Mouse (Mus musculus) spleen, postnatal 4 days (tissue): Measurements from ENCODE around the gene Pde3a.

Experiments
- DNase-seq, 2 experiments: peaks; one replicate each; pipeline ENCODE4 v3.0.0; 2022; ENCODE audit warnings: low spot score in 2 of 2

Pde3a gene

DNA sequence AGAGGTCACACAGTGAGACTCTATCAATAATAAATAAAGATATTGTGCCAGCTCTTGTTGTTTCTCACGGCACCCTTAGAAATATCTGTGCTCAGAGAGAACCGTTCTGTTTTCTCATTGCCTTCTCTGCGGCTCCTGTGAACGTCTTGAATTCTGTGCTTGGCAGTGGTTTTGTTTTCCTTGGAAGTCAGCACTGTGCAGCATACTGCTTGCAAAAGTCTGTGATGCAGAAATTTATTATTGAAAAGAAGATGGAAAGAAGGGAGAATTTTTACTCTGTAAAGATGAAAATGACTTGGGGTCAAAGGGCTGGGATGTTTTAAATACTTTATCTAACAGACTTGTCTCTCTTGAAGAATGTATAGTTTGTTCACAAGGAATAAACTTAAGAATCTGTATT is 150.3 kb downstream of the Pde3a start:
- DNase-seq: no peak

DNA sequence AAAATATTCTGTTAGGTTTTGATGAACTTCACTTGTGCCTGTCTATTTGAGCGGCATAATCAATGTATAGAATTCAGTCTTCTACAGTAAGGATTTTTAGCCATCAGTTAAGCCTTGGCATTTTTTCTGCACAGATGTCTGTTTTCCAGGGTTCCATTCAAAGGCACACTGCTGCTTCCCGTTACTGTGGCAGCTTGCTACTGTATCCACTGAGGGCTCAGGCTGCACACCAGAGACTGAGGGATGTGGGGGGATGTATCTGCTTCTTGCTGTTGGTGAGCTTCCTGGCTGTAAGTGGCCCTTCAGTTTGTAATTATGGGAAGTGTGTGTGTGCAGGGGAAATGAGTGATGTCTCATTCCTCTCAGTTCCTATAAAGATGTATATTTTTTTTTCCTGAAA is 154.9 kb downstream of the Pde3a start:
- DNase-seq: no peak

DNA sequence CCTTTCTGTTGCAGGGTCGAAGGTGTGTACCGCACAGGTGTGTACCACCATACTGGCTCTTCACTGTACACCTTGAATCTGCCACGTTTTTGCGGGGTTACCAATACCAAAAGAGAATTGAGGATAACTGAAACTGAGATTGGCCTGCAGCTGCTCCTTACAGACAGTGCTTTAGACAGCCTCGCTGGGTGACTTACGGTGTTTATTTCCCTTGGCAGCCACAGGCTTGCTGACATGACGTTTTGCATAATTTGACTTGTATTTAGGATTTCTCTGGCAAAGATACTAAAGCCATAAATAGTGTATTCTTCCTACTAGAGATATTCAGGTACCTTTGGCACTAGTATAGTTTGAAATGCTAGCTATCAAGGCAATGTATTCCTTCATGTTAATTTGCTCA is 155.6 kb downstream of the Pde3a start:
- no peak for DNase-seq

DNA sequence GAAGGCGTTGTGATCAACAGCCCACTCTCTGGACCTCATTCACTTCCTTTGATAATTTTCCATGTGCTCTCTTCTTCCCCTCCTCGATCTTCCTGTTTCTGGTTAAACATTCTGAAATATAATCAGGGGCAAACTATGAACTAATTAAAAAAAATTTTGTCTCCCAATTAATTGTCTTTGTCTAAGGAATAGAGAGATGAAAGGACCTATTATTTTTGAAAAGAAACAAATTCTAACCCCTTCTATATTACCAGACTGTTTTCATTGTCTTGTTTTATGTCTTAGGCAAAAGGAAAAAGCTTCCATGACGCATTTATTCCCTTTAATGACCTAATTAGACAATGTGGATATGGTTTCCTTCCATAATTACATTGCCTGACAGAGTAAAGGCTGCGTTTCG is 156.4 kb downstream of the Pde3a start:
- no peak for DNase-seq

DNA sequence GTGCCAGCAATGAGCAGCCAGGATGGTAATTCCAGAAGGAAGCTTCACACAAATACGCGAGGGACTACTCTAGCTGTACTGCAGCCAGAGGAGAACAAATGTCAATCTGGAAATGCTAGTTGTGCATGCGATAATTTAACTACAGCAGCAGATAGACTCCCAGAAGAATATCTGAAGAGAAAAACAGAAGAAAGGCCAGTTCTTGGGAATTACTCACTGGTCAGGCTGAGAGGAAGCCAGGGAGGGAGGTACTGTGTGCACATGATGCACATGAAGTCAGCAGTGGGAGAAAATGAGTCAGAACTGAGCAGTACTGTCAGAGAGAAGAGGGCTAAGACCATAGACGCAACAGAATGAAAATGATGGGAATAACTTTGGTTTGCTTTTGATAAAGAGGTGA is 159.7 kb downstream of the Pde3a start:
- DNase-seq: no peak

DNA sequence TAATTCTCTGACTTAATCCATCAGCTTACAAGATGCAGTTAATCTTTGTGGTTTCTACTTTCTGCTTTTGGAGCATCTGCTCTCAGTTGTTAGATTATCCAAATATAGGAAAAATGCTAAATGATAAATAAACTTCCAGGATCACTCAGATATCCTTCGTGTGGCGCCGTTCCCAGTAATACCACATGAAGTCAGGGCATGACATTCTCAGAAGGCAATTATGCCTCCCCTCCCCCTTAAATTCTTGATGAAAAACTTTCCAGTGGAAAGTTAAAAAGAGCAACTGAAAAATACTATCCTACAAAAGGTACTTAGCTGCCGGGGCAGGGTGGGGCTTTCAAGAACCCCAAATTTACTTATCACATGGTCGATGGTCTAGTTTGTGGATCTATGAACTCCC is 161.8 kb downstream of the Pde3a start:
- DNase-seq: no peak

DNA sequence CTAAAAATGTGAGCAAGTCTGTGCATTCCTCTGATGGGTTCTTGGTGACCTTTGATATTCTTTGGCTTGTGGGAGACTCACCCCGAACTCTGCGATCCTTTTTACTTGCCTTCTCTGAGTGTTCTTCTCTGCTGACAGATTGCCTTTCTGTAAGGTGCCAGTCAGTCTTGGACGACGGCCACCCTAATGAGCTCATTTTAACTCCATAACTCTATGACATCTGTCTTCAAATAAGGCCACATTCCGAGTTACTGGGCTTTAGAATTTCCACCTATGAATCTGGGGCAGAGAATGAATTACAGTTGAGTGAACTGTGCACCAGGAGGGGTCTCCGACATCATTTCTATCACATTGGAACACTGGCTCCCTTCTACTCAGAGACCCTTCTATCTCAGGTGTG is 176.0 kb downstream of the Pde3a start:
- DNase-seq: no peak

DNA sequence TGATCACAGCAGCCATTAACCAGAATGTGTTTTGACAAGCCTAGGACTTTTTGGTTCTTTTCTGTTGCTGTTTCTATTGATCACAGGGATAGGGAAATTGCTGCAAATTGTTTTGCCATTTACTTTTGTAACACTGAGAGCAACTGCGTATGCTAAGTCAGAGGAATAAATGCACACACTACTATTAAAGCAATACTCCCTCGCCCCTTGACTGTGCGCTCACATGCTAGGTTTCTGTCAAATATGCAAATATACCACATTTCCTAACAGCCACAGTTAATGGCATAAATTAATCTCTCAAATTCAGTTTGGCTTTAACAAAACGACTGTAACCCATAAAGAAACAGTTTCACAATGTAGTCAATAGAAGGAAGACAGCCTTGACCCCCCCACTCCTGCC is 179.5 kb downstream of the Pde3a start:
- no peak for DNase-seq

DNA sequence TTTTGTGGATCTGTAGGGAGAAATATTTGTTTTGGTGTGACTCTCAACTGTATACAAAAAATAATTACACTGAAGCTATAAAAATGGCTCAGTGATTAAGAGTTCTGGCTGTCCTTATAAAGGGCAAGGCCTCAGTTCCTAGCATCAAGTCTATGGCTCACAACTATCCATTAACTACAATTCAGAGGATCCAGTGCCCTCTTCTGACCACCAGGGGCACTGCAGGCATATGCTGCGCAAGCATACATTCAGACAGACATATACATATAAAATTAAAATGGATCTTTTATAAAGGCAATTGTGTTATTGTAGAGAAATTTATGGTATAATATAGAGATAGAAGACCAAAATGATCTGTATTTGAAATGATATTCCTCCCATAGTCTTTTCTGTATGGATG is 181.1 kb downstream of the Pde3a start:
- no peak for DNase-seq

DNA sequence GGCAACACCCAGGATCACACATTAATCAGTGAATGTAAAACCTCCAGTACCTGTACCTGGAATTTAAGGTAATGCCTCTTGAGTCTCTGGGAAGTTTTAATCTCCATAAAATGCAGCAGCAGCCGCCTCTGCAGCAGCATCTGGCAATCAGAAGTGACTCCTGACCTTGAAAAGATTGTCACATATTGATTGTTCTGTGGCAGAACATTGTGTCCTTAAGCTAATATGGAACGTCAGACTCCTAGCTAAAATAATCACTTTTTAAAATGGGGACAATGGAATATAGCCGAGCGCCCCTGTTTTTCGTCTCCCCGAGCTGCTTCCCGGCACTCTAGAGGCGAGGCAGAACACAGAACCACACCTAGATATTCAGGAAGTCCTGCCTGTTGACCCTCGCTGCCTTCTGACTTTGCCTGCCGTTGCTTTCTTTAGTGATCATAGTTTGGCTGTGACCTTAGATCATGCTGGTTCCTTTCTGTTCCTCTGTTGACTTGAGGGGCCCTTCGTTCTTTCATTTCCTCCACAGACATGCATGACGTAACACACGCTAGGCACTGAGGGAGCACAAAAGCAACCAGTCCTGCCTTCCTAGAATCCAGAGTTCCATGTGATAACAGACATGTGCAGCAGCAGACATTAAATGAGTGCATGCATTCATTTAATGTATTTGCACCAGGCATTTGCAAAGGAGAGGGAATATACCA is 183.4 kb downstream of the Pde3a start:
- no peak for DNase-seq

DNA sequence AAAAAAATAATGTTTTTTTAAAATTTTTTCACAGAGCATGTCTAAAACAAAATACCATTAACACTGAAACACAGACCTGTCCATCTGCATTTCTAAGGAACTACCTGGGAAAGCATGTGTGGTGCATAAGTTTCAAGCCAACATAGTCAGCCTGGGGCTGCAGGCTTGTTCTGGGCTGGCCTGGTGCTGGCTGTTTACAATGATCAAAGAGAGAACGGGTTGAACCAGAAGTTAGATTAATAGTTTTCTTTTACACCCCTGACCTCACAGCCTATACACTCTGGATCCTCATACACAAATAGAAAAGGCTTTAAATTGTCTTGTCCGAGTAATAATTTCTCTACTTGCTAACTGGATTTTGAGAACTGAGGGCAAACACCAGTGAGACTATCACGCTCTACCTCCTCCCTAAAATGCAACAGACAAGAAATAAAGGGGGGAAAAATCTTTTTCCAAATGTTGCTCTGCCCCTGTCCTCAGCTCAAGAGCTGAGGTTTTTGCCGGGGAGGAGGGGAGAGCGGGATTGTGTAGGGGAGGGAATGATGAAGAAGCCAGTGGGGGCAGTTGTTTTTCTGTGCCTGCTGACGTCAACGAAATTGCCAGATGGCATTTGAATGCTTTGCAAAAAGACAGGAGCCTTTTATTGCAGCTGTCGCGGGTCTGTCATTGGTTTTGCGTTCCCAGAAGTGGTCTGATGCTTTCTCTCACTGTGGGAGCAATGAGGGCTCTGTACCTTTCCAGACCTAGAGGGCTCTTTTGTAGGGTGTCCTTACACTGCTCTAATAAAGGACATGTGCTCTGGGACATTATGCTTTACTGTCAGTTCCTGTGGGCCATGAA is 185.1 kb downstream of the Pde3a start:
- no peak for DNase-seq

DNA sequence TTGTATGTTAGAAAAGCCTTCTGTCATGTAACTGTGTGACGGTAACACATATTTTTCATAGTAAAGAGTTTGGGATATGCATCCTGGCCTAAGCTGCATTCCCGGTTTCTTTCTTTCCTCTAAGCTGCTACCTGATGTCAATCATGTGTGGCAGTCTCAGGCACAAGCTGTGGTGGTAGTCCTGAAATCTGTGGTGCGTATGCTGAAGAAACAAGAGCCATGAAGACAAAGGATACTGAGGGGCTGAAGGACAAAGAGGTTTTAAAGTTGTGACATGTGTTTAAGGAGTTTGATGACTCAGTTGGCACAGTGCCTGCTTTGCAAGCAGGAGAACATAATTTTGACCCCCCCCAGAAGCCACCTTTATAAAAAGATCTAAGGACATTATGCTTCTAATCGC is 186.1 kb downstream of the Pde3a start:
- DNase-seq: no peak

DNA sequence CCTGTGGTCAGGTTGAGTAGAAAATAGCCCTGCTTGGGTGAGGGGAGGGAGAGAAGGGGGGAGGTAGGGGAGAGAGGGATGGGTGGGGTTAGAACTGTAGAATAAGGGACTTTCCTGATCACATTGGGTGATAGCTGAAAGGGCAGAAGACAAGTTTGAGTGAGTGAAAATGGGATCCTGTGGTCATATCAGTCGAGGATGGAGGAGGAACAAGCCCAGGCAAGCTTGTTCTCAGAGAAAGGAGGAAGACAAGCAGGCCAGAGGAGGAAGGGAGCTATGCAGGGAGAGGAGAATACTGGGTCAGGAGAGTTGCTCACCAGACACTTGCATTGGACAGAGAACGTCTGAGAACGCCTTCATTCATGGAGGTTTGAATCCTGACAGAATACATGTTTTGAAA is 190.9 kb downstream of the Pde3a start:
- DNase-seq: no peak

DNA sequence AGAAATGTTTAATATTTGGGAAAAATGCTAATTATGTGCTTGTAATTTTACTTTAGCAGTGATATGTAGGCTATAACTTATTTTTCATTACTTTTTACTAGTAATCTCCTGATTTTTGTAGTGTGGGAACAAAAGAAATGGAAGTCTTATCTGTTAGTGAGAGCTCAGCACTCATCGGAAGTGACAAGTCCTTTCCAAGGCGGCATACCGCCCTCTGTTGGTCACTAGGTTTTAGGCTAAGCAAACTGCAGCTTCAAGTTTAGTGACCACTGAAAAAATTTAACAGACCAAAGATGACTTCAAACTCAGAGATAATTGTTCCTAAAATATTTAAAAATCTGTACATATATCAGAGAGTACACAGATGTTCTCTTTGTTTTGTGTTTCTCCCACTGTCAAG is 198.5 kb downstream of the Pde3a start:
- DNase-seq: no peak

DNA sequence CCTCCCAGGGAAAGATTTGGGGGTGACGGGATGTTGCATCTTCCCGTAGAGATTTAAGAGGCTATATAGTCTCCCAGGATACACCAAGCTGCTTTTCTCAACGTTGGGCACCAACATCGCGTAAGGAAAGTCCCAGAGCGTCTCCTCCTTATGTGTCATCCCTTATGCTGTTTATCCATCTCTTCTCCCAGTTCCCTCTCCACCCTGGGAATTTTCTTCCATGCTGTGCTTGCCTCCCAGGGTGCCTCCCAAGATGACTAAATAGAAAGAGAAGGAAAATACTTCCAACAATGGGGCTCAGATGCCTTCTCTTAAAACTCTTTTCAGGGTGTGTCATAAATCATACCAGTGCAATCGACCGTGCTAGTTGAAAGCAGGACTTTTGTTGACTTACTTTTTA is 199.8 kb downstream of the Pde3a start:
- no peak for DNase-seq

DNA sequence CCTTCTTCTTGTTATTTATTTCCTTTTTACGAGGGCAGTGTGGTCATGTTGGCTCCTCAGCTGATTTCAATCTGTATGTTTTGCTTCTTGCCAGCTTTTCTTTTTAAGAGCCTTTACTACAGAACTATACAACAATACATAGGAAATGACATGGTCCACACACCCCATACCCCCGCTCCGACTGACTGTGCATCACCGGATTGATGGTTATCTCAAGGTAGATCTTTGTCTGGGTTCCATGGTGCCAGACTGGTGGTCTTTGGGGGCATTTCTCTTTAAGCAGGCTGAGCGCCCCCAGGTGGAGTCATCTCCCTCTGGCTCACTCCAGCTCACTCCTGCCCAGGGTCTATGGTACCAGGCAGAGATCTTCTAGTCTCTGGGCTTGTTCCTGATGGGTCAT is 206.3 kb downstream of the Pde3a start:
- no peak for DNase-seq

DNA sequence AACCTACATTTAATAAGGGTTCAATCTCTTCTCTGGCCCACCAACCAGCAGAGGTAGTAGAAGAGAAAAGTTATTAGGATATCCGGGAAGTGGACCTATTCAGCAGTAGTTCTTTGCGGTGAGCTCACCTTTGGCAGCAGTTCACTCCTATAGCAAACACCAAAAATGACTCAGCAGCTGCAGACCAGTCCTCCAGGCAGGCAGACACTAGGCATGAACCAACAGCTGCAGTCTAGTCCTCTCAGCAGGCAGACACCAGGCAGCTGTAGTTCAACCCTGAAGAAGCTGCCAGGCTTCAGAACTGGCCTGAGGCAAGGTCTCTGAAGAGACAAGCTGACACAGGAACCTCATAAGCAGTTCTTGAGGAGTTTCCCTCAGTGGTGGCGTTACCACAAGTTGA is 207.5 kb downstream of the Pde3a start:
- no peak for DNase-seq

DNA sequence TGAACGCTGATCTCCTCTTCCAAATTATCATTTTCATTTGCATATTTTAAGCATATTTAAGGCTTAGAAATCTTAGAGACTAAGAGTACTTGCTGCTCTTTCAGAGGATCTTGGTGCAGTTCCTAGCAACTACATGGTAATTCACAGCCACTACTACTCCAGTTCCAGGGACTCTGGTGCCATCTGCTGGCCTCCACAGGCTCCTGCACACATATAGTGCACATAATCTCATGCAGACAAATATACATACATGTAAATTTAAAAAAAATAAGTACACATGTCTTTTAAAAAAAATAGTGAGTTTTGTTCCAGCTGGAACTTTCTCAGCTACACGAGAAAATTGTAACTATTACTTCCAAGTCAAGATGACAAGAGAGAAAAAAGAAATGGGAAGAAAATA is 221.2 kb downstream of the Pde3a start:
- DNase-seq: no peak

DNA sequence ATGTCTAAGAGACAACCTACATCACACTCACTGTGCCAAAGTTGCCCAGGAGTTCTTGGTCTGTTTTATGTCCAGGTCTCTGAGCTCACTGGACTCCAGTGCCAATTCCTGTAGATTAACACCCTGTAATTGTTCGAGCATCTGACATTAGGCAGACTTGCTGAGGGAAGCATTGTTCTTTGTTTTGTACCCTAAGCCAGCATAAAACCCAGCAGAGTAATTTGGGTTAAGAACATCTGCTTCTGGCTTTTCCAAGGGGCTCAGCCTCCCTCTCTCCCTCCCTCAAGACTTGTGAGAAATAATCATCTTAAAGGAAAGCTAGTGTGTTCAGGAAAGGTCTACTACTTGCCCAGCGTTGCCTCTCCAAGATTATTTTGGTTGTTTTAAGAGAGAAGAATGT is 225.2 kb downstream of the Pde3a start:
- DNase-seq: no peak

DNA sequence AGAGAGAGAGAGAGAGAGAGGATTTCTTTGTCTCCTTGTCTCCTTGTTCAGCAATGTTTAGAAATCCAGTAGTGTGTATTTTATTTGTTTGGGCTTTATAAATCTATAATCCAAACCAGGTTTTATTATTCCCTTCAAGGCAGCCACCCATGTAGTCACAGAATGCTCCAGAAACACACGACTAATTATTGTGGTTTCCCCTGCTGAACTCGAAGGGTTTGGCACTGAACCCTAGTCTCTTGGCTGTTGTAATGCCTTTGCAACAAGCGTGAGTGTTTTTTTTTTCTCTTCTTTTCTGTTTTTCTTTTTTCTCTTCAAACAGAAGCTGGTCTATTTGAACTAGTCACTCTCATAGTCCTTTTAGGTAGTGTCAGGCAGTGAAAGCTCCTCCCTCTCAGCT is 225.6 kb downstream of the Pde3a start:
- DNase-seq: no peak

DNA sequence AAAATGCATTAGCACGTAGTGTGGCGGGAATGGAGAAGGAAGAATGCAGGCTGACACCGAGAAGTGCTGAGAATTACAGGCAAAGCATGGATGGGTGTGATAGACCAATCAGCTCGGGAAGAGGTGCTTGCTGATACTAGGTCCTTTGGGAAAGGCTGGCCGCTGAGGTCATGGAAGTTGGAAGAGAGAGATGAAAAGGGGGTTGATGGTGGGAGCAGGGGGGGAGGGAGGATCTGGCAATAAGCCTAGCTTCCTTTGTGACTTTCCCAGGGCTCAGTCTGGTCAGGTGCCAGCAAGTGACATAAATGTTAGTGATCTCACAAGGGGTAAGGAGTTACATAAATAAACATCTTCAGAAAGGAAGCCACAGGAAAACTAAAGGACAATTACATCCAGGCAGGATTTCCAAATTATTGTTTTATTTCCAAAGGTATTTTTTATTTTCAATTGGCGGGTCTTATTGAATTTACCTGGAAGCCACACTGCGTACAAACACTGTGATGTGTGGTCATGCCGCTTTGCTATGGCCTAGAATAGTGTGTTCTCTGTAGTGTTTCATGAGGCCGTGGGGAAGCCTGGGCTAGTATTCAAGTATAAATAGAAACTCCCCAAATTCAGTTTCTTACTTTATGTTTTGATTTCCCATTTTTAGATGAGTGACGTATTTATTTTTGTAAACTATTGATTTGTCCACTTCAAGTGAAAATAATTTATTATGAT is 236.4 kb downstream of the Pde3a start:
- no peak for DNase-seq

DNA sequence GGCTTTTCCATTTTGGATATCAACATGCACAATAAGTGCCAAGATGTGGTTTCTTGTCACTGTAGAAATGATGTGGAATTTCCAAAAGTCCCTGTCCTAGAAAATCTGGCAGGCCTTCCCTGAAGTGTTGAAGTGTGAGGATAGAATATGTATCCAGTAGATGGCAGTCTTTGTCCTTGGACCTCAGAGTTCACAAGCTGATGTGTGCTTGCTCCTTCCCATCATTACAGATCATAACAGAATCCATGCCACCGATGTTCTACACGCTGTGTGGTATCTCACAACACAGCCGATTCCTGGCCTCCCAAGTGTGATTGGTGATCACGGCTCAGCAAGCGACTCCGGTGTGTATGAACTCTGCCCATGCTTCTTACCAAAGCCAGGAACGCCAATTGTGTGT is 238.2 kb downstream of the Pde3a start:
- DNase-seq: no peak

DNA sequence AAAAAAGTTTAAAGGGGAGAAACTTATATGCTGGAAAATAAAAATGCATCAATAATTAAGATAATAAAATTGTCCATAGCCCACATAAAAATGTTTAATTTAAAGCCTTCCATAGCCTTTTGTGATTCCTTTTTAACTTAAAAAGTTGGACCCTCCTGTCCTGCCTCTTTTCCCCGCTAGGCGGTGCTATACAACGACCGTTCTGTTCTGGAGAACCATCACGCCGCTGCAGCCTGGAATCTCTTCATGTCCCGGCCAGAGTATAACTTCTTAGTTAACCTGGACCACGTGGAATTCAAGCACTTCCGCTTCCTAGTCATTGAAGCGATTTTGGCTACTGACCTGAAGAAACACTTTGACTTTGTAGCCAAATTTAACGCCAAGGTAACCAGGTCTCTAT is 239.6 kb downstream of the Pde3a start:
- no peak for DNase-seq
